11 mouse cellular contexts compared by ENCODE assay signal in the genomic region with DNA sequence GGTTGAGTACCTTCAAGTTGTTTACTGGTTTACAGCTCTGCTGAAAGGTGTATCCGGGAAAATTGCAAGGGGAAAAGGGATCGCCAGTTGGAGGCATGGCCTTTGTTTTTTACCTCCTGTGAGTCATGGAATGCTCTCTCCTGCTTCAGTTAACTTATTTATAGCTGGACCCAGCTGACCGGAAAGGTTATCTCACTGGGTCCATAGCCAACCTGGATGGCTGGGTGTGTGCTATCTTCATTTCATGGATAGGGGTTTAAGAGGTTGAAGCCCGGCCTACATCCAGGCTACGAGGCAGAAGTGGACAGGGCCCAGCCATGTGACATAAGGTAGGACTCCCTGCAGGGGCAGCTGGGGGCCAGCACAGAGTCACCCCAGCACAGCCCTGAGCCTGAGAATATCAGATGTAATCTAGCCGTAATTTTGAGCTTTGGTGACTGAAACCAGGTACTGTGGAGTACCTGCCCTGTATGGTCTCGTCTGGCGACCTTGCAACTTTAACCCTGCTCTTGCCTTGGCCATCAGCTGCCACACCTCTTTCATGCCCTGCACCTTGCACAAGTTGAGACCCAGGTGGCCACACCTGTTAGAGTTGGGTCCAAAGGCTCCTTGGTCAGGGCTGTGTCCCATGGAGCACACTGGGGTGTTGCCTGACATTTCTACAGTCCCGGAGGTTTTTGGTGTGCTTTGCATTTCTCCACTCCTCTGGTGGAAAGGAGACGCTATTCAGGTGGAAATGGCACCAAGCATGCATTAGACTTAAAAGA. TPM values are rescaled to one million over a fixed set of nuclear protein-coding genes. Genes with fewer than 3 reads are reported as not detected.
DNase-seq lines count a peak whose midpoint lies in the region; ATAC-seq lines count a peak whose summit lies in the region.
"Had no signal": no experiment of that assay in that cellular context is flagged by ENCODE, and none has a peak within 500 bp of the region (broad histone marks: within the 10 kb centered on the region; RNA-seq: fewer than 3 reads in every experiment).

No protein-coding gene starts in this region.

- no peak overlapping the region for H3K4me3 ChIP-seq in embryonic facial prominence, embryonic 12.5 days
- H3K4me3 ChIP-seq in limb, embryonic 11.5 days (ENCODE audit: low read depth, low read length) = no peak overlapping the region

- peaks cover 44% of the 10 kb centered on the region for H3K4me1 ChIP-seq in embryonic facial prominence, embryonic 12.5 days
- H3K4me1 ChIP-seq in limb, embryonic 11.5 days (ENCODE audit: control insufficient read depth, insufficient read depth, low read length) = 0 out of 2 replicates have a peak, but pooled peaks cover 5% of the 10 kb centered on the region

- DNase-seq in cerebellum, postnatal 25 days = peak; percentile 40 to 45
- DNase-seq in cerebellum, adult 9-11 months = no peak
- DNase-seq in heart, postnatal 14 days = peak; percentile 62 to 70
- no peak for DNase-seq in limb, embryonic 11.5 days (ENCODE audit: low spot score)
- no peak for DNase-seq in neural tube, embryonic 10.5 days (ENCODE audit: extremely low spot score, low spot score)
- no peak for DNase-seq in thymus, postnatal 10 days (ENCODE audit: low spot score in 2 of 2)
- DNase-seq: spleen, adult 18-20 months had no signal

- H3K36me3 ChIP-seq in embryonic facial prominence, embryonic 12.5 days = no peaks in the 10 kb centered on the region
- no peaks in the 10 kb centered on the region for H3K36me3 ChIP-seq in limb, embryonic 11.5 days (ENCODE audit: control insufficient read depth, insufficient read depth, low read length)

- no peaks in the 10 kb centered on the region for H3K27me3 ChIP-seq in embryonic facial prominence, embryonic 12.5 days
- no peaks in the 10 kb centered on the region for H3K27me3 ChIP-seq in limb, embryonic 11.5 days (ENCODE audit: control insufficient read depth, insufficient read depth, low read length)

- WGBS in embryonic facial prominence, embryonic 12.5 days = 83% methylated on average over 10 of the region's 10 CpGs
- WGBS in limb, embryonic 11.5 days = 86% methylated on average over 10 of the region's 10 CpGs

- intact Hi-C loops in heart, postnatal 14 days (cut with DNase I) = no loop called here

- no peak for ATAC-seq in embryonic facial prominence, embryonic 12.5 days (ENCODE audit: insufficient number of reproducible peaks, insufficient read depth, low FRiP score, low TSS enrichment)
- no peak for ATAC-seq in limb, embryonic 11.5 days (ENCODE audit: insufficient number of reproducible peaks, low FRiP score, low TSS enrichment, low read depth)
- no peak for ATAC-seq in erythroblast, adult 5-6 weeks (replicated peaks; ENCODE audit: low FRiP score, poor library complexity, severe bottlenecking)
- ATAC-seq: hindbrain, embryonic 16.5 days had no signal

- H3K9ac ChIP-seq in embryonic facial prominence, embryonic 12.5 days = no peak overlapping the region
- H3K9ac ChIP-seq in limb, embryonic 11.5 days (ENCODE audit: low read length) = no peak overlapping the region
- H3K9ac ChIP-seq: liver, embryonic 14.5 days had no signal

- 0 out of 2 replicates have a peak overlapping the region, but pooled peaks have one; percentile 36 for H3K27ac ChIP-seq in embryonic facial prominence, embryonic 12.5 days
- H3K27ac ChIP-seq in limb, embryonic 11.5 days (replicated peaks; ENCODE audit: low read depth, low read length) = 0 out of 2 replicates have a peak overlapping the region, but pooled peaks have one; percentile 30
- H3K27ac ChIP-seq: liver, embryonic 14.5 days had no signal

- no peak overlapping the region for H3K4me2 ChIP-seq in embryonic facial prominence, embryonic 12.5 days (replicated peaks)
- H3K4me2 ChIP-seq in limb, embryonic 11.5 days (ENCODE audit: low read depth, severe bottlenecking) = no peak overlapping the region

- H3K9me3 ChIP-seq in embryonic facial prominence, embryonic 12.5 days = no peaks in the 10 kb centered on the region
- H3K9me3 ChIP-seq in limb, embryonic 11.5 days (ENCODE audit: control insufficient read depth, low read length) = no peaks in the 10 kb centered on the region

RNA-seq across cellular contexts. Expression of gene Zfp710, which starts 35.6 kb away (rescaled TPM):
- polyA plus RNA-seq in embryonic facial prominence, embryonic 12.5 days (2016; fragmentation: Nextera tagmentation; extraction: Ambion mirVana) = 21.6 and 22.2 TPM in 2 replicates
- 10 to 100 TPM; 21.6 to 27.4 TPM for total RNA-seq in heart, postnatal 14 days (2021)
- polyA plus RNA-seq in limb, embryonic 11.5 days (2014; fragmentation: Nextera tagmentation; extraction: Ambion mirVana) = 15.4 and 17.0 TPM in 2 replicates
- 6.9 and 8.8 TPM in 2 replicates for total RNA-seq in erythroblast, adult 5-6 weeks (2015; ENCODE audit: low replicate concordance)
- 5.1 and 6.0 TPM in 2 replicates for total RNA-seq in erythroblast, adult 5-6 weeks (2017; ENCODE audit: low replicate concordance)

RNA-seq across cellular contexts. Expression of gene Idh2, which starts 55.0 kb away (rescaled TPM):
- polyA plus RNA-seq in embryonic facial prominence, embryonic 12.5 days (2016; fragmentation: Nextera tagmentation; extraction: Ambion mirVana) = 495 and 498 TPM in 2 replicates
- 1,000 to 10,000 TPM; 1,322 to 1,446 TPM for total RNA-seq in heart, postnatal 14 days (2021)
- polyA plus RNA-seq in limb, embryonic 11.5 days (2014; fragmentation: Nextera tagmentation; extraction: Ambion mirVana) = 540 and 555 TPM in 2 replicates
- total RNA-seq in erythroblast, adult 5-6 weeks (2015; ENCODE audit: low replicate concordance) = 20.3 and 31.3 TPM in 2 replicates
- total RNA-seq in erythroblast, adult 5-6 weeks (2017; ENCODE audit: low replicate concordance) = 17.6 and 24.5 TPM in 2 replicates

Comparison
In these comparisons a context has a peak if more than half of its experiments do, and no peak if none do; other contexts are left out.
1. DNase-seq: peak in cerebellum, postnatal 25 days (2 of 2) and heart, postnatal 14 days (2 of 2); none in cerebellum, adult 9-11 months (single experiment), limb, embryonic 11.5 days (single experiment), neural tube, embryonic 10.5 days (single experiment) and thymus, postnatal 10 days (0 of 2).
2. RNA of gene Idh2, which starts 55.0 kb away (total RNA-seq): 1,322 to 1,446 TPM in heart, postnatal 14 days; 17.6 to 31.3 TPM in erythroblast, adult 5-6 weeks; every median in the first group is over 10 times any median in the second.